Mouse (Mus musculus) G1E (cell line): Measurements from ENCODE around the gene Rnf214.

Source experiments
- CTCF ChIP-seq: IDR thresholded peaks from 2 replicates; pipeline ENCODE4 v1.5.1; 2012; ENCODE audit warnings: low read depth, low read length, inconsistent platforms, mixed read lengths
- GATA1 ChIP-seq: IDR thresholded peaks from 2 replicates; pipeline ENCODE4 v1.6.1; 2012; ENCODE audit warnings: borderline replicate concordance, low read length, inconsistent platforms, mixed read lengths
- GATA2 ChIP-seq: IDR thresholded peaks from 2 replicates; pipeline ENCODE4 v1.6.1; 2012; ENCODE audit warnings: low read depth, low read length, inconsistent platforms, borderline replicate concordance
- POLR2AphosphoS5 ChIP-seq: IDR thresholded peaks from 2 replicates; pipeline ENCODE4 v1.6.1; 2012; ENCODE audit warnings: low read depth, low read length, inconsistent platforms; ENCODE audit not compliant: insufficient replicate concordance
- TAL1 ChIP-seq: conservative IDR thresholded peaks from 2 replicates; pipeline ENCODE4 v1.6.1; 2012; ENCODE audit warnings: low read depth, low read length, inconsistent platforms, mixed read lengths

GRCm38 (mm10) chr9:45859364-45859763 is 47.3 kb downstream of the Rnf214 start:
- TF ChIP-seq GATA2 (no peak), CTCF (no peak), POLR2AphosphoS5 (no peak), GATA1 (no peak), TAL1 (no peak)
